Mouse (Mus musculus) limb, embryonic 15.5 days (tissue): ENCODE measurements around the gene Runx1. TPM values are rescaled to one million over a fixed set of nuclear protein-coding genes. Genes with fewer than 3 reads are reported as not detected.

Experiments used
- ATAC-seq: fragments of 200-750 bp; cut with Nextera tagmentation; 2 replicates; pipeline ENCODE4 v1.8.0; 2017; ENCODE audit warnings: low read depth, moderate TSS enrichment; ENCODE audit not compliant: insufficient number of reproducible peaks, low FRiP score, low TSS enrichment
- H3K27ac ChIP-seq: fragments of 300-500 bp; sonication (generic); 2 replicates; pipeline ENCODE4 v1.5.1; 2015; ENCODE audit warnings: moderate library complexity, mild to moderate bottlenecking, inconsistent platforms
- H3K27me3 ChIP-seq: fragments of 300-500 bp; sonication (generic); 2 replicates; pipeline ENCODE4 v1.6.1; 2015; ENCODE audit warnings: inconsistent platforms
- H3K36me3 ChIP-seq: fragments of 300-500 bp; sonication (generic); 2 replicates; pipeline ENCODE4 v1.6.1; 2015; ENCODE audit warnings: inconsistent platforms
- H3K4me1 ChIP-seq: fragments of 300-500 bp; sonication (generic); 2 replicates; pipeline ENCODE4 v1.6.1; 2015; ENCODE audit warnings: inconsistent platforms
- H3K4me2 ChIP-seq: fragments of 300-500 bp; sonication (generic); 2 replicates; pipeline ENCODE4 v1.6.1; 2015; ENCODE audit warnings: mild to moderate bottlenecking, inconsistent platforms
- H3K4me3 ChIP-seq: fragments of 300-500 bp; sonication (generic); 2 replicates; pipeline ENCODE4 v1.5.1; 2015; ENCODE audit warnings: mild to moderate bottlenecking, inconsistent platforms
- H3K9ac ChIP-seq: fragments of 300-500 bp; sonication (generic); 2 replicates; pipeline ENCODE4 v1.6.1; 2015; ENCODE audit warnings: inconsistent platforms
- H3K9me3 ChIP-seq: fragments of 300-500 bp; sonication (generic); 2 replicates; pipeline ENCODE4 v1.6.1; 2016; ENCODE audit warnings: inconsistent platforms
- WGBS: fragments of 180-500 bp; shearing (Covaris S2); methylation state at CpG from one replicate; pipeline ENCODE4 v1.1.7; 2015; 5-methylcytosine and 5-hydroxymethylcytosine counted together
- polyA plus RNA-seq: library from polyadenylated mRNA; unstranded; fragments of >200 nt; fragmentation: Nextera tagmentation; extraction: Ambion mirVana; gene quantifications from 2 replicates; pipeline ENCODE4 v1.2.1, GENCODE M21; 2015

Gene Runx1
- polyA plus RNA-seq, 1 experiment from 2014 or later, result 5.9 TPM

GRCm38 (mm10) chr16:92690759-92691158 lies 135.2 kb downstream of the Runx1 start:
- Histone ChIP-seq H3K27me3 (peaks cover 30% of the 10 kb centered on the region), H3K9me3 (no peaks in the 10 kb centered on the region), H3K36me3 (no peaks in the 10 kb centered on the region), H3K4me1 (peaks cover 13% of the 10 kb centered on the region), H3K27ac (no peak overlapping the region), H3K4me2 (no peak overlapping the region), H3K4me3 (no peak overlapping the region), H3K9ac (no peak overlapping the region)
- no peak for ATAC-seq
- 86% methylated on average over 7 of the region's 7 CpGs for WGBS

- Histone ChIP-seq H3K4me1 (peaks cover 3% of the 10 kb centered on the region), H3K4me3 (no peak overlapping the region), H3K27ac (no peak overlapping the region), H3K9me3 (no peaks in the 10 kb centered on the region), H3K9ac (no peak overlapping the region), H3K36me3 (no peaks in the 10 kb centered on the region), H3K4me2 (no peak overlapping the region), H3K27me3 (peaks cover 14% of the 10 kb centered on the region)
- no peak for ATAC-seq
- WGBS, result 93% methylated on average over 21 of the region's 21 CpGs
Measured at GRCm38 (mm10) chr16:92688941-92689340, 137.0 kb downstream of the Runx1 start.

GRCm38 (mm10) chr16:92686978-92687377 lies 139.0 kb downstream of the Runx1 start:
- peaks cover 8% of the 10 kb centered on the region for H3K4me1 ChIP-seq
- no peak overlapping the region for H3K9ac ChIP-seq
- H3K4me2 ChIP-seq, result no peak overlapping the region
- no peaks in the 10 kb centered on the region for H3K36me3 ChIP-seq
- WGBS, result 92% methylated on average over 10 of the region's 10 CpGs
- no peak overlapping the region for H3K4me3 ChIP-seq
- no peak for ATAC-seq
- peaks cover 6% of the 10 kb centered on the region; the same call in 1 of the 2 replicates for H3K27me3 ChIP-seq
- H3K9me3 ChIP-seq, result no peaks in the 10 kb centered on the region
- no peak overlapping the region for H3K27ac ChIP-seq

DNA sequence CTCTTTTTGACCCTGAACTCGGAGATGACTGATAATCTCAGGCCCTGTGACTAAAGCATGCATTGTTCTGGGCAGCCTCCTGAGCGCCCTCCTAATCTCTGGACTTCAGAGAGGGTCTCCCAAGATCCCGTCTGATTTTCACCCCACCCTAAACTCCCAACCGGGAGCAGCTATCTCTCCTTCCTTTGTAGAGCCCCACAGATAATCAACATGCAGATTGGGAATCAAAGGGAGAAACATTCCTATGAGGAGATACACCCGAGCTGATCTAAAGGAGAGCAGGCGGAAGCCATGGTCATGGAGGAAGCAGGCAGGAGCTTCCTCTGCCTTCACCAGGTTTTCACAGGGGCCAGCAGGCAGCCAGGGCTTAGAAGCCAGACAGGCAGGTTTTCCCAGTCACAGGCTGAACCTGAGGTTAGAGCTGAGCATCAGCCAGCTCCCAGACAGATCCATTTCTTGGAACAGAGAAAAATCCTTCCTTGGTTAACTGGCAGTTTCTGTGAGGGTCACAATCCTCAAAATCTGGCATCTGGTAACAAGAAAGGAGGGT lies 140.1 kb downstream of the Runx1 start:
- no peak overlapping the region for H3K27ac ChIP-seq
- 51% methylated on average over 6 of the region's 6 CpGs for WGBS
- no peak for ATAC-seq
- H3K4me3 ChIP-seq, result no peak overlapping the region
- H3K36me3 ChIP-seq, result no peaks in the 10 kb centered on the region
- H3K9me3 ChIP-seq, result no peaks in the 10 kb centered on the region
- H3K4me2 ChIP-seq, result no peak overlapping the region
- H3K4me1 ChIP-seq, result peaks cover 8% of the 10 kb centered on the region
- no peaks in the 10 kb centered on the region for H3K27me3 ChIP-seq
- no peak overlapping the region for H3K9ac ChIP-seq

DNA sequence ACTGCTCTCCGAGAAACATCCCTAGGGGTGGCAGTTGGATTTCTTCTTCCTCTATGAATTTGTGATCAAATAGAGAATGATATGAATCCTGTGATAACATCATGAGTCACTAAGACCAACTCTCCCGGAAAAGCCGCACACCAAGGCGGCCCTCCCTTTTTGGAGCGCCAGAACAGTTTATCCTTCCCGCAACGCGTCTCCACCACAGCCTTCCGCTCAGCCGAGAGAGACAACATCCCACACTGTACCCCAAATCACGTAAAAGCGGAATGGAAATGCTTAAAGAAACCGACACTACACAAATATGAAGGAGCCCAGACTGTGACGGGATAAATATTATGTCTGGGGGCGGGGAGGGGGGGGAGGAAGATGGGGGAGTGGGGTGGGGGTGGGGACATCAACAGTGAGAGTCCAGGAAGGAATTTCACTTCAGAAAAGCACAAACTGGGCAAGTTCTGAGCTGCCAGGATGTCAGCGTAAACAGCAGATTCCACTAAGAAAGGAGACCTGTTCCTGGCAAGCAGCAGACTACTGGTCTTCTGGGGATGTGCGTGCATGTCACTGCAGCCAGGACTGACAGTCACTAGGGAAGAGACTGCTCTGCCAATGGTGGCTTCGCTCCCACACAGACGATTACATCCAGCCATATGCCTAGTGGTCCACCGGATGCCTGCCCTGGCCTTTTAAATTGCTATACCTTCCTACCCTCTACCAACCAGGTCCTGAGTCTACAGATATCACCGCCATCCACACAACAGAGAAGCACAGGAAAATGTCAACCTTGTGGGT lies 141.3 kb downstream of the Runx1 start:
- Histone ChIP-seq H3K27me3 (no peaks in the 10 kb centered on the region), H3K27ac (0 out of 2 replicates have a peak overlapping the region, but pooled peaks have one; percentile 13), H3K9ac (no peak overlapping the region), H3K4me1 (peaks cover 8% of the 10 kb centered on the region), H3K4me3 (no peak overlapping the region), H3K4me2 (no peak overlapping the region), H3K9me3 (no peaks in the 10 kb centered on the region), H3K36me3 (no peaks in the 10 kb centered on the region)
- 60% methylated on average over 21 of the region's 21 CpGs for WGBS
- no peak for ATAC-seq

- WGBS, result 87% methylated on average over 5 of the region's 5 CpGs
- Histone ChIP-seq H3K9ac (no peak overlapping the region), H3K4me2 (no peak overlapping the region), H3K4me3 (no peak overlapping the region), H3K36me3 (no peaks in the 10 kb centered on the region), H3K4me1 (peaks cover 13% of the 10 kb centered on the region), H3K27me3 (peaks cover 3% of the 10 kb centered on the region; the same call in 1 of the 2 replicates), H3K27ac (no peak overlapping the region), H3K9me3 (no peaks in the 10 kb centered on the region)
- ATAC-seq, result no peak
Measured at GRCm38 (mm10) chr16:92676630-92677029, 149.3 kb downstream of the Runx1 start.

DNA sequence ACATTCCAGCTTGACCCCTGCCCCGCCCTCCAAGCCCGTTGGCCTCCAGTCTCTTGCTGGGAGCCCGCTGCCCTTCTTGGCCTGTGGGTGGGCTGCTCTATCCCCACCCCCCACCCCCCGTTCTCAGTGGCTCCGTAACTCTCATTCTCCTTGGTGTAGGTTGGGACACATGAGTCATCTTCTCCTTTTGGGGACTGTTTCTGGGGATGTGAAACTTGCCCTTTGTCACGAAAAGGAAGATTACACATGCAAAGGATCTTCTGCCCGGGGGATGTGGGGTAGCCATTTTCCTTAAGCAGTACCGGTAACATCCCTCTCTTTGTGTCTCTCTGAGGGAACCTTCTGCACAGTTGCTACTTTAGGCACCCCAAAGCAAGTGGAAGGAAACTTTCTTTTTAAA lies 150.3 kb downstream of the Runx1 start:
- Histone ChIP-seq H3K4me2 (no peak overlapping the region), H3K9ac (no peak overlapping the region), H3K36me3 (no peaks in the 10 kb centered on the region), H3K4me1 (peaks cover 13% of the 10 kb centered on the region), H3K9me3 (no peaks in the 10 kb centered on the region), H3K4me3 (no peak overlapping the region), H3K27me3 (peaks cover 3% of the 10 kb centered on the region; the same call in 1 of the 2 replicates), H3K27ac (no peak overlapping the region)
- ATAC-seq, result no peak
- WGBS, result 77% methylated on average over 8 of the region's 8 CpGs

- Histone ChIP-seq H3K27ac (no peak overlapping the region), H3K4me1 (peaks cover 13% of the 10 kb centered on the region), H3K4me2 (no peak overlapping the region), H3K9me3 (no peaks in the 10 kb centered on the region), H3K36me3 (no peaks in the 10 kb centered on the region), H3K27me3 (peaks cover 3% of the 10 kb centered on the region; the same call in 1 of the 2 replicates), H3K4me3 (no peak overlapping the region), H3K9ac (no peak overlapping the region)
- 81% methylated on average over 11 of the region's 11 CpGs for WGBS
- no peak for ATAC-seq
Measured at GRCm38 (mm10) chr16:92674916-92675450, 151.0 kb downstream of the Runx1 start.

- no peak for ATAC-seq
- no peaks in the 10 kb centered on the region for H3K9me3 ChIP-seq
Measured at GRCm38 (mm10) chr16:92674121-92674816, 151.7 kb downstream of the Runx1 start.

GRCm38 (mm10) chr16:92668807-92669206 lies 157.1 kb downstream of the Runx1 start:
- H3K27ac ChIP-seq, result no peak overlapping the region
- H3K4me3 ChIP-seq, result no peak overlapping the region
- H3K4me1 ChIP-seq, result peaks cover 3% of the 10 kb centered on the region; the same call in 1 of the 2 replicates
- H3K9me3 ChIP-seq, result no peaks in the 10 kb centered on the region
- H3K4me2 ChIP-seq, result no peak overlapping the region
- no peak for ATAC-seq
- H3K36me3 ChIP-seq, result no peaks in the 10 kb centered on the region
- no peaks in the 10 kb centered on the region for H3K27me3 ChIP-seq
- H3K9ac ChIP-seq, result no peak overlapping the region

More at GRCm38 (mm10) chr16:92674121-92674816, 151.7 kb downstream of the Runx1 start:
- Histone ChIP-seq H3K9ac (no peak overlapping the region), H3K27ac (0 out of 2 replicates have a peak overlapping the region, but pooled peaks have one; percentile 1), H3K4me3 (no peak overlapping the region), H3K36me3 (no peaks in the 10 kb centered on the region), H3K27me3 (peaks cover 3% of the 10 kb centered on the region; the same call in 1 of the 2 replicates), H3K4me1 (peaks cover 13% of the 10 kb centered on the region), H3K4me2 (no peak overlapping the region)
- 50% methylated on average over 18 of the region's 18 CpGs for WGBS

DNA sequence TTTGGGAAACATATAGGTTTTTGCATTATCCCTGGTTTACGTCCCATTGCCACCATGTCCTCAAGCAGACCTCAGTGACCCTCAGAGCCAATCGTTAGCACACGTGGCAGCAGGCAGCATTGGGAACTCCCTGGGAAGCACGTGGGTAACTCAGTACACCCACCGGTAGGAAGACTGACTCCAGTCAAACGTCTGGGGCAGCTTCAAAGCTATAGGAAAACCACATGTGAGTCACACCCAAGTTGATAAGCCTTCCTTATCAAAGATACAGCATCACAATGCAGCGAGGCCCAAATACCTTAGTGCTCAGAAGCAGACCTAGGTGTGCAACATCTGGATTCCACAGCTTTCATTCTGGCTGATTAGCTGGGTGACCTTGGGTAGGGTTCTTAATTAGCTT lies 164.2 kb downstream of the Runx1 start:
- Histone ChIP-seq H3K4me2 (no peak overlapping the region), H3K4me3 (no peak overlapping the region), H3K36me3 (0 out of 2 replicates have a peak, but pooled peaks cover 2% of the 10 kb centered on the region), H3K4me1 (peaks cover 4% of the 10 kb centered on the region; the same call in 1 of the 2 replicates), H3K27ac (no peak overlapping the region), H3K27me3 (no peaks in the 10 kb centered on the region), H3K9me3 (no peaks in the 10 kb centered on the region), H3K9ac (no peak overlapping the region)
- WGBS, result 58% methylated on average over 7 of the region's 7 CpGs
- ATAC-seq, result no peak
